Mouse (Mus musculus) small intestine, adult 2 months (tissue): ENCODE measurements at regions not wholly inside any gene's neighbourhood (a gene's known extent, or its start where the extent isn't known, plus 50 kb on each side); places are given as distances from the start of the nearest gene placed in this dataset.

Source experiments
- H3K27ac ChIP-seq: fragments of 200-500 bp; 2 replicates; pipeline ENCODE4 v1.5.1; 2012; ENCODE audit warnings: low read depth, low read length, control low read depth, inconsistent platforms; ENCODE audit not compliant: insufficient read depth
- H3K27me3 ChIP-seq: fragments of 200-500 bp; 2 replicates; pipeline ENCODE4 v1.6.1; 2012; ENCODE audit warnings: mild to moderate bottlenecking, moderate library complexity, low read length, inconsistent platforms; ENCODE audit not compliant: control insufficient read depth, insufficient read depth
- H3K36me3 ChIP-seq: fragments of 200-500 bp; 2 replicates; pipeline ENCODE4 v1.6.1; 2012; ENCODE audit warnings: mild to moderate bottlenecking, low read length, control low read depth, inconsistent platforms; ENCODE audit not compliant: control insufficient read depth, insufficient read depth
- H3K4me1 ChIP-seq: fragments of 200-500 bp; 2 replicates; pipeline ENCODE4 v1.6.1; 2012; ENCODE audit warnings: low read length, inconsistent platforms, mixed read lengths; ENCODE audit not compliant: control insufficient read depth, insufficient read depth, insufficient read length
- H3K4me3 ChIP-seq: fragments of 200-500 bp; 2 replicates; pipeline ENCODE4 v1.5.1; 2012; ENCODE audit warnings: low read depth, mild to moderate bottlenecking, control low read depth, inconsistent platforms, low read length, moderate library complexity
- CTCF ChIP-seq: fragments of 200-500 bp; IDR thresholded peaks from 2 replicates; pipeline ENCODE4 v1.5.1; 2012; ENCODE audit warnings: low read depth, mild to moderate bottlenecking, control low read depth, inconsistent platforms, low read length, moderate library complexity, mixed read lengths; ENCODE audit not compliant: insufficient replicate concordance, insufficient read length; ENCODE audit errors: extremely low read depth
- POLR2A ChIP-seq: fragments of 200-500 bp; IDR thresholded peaks from 2 replicates; pipeline ENCODE4 v1.6.1; 2012; ENCODE audit warnings: low read depth, mild to moderate bottlenecking, control low read depth, inconsistent platforms, low read length, moderate library complexity
- WGBS: fragments of 180-500 bp; shearing (Covaris S2); methylation state at CpG from one replicate; pipeline ENCODE4 v1.1.7; 2018; 5-methylcytosine and 5-hydroxymethylcytosine counted together

DNA sequence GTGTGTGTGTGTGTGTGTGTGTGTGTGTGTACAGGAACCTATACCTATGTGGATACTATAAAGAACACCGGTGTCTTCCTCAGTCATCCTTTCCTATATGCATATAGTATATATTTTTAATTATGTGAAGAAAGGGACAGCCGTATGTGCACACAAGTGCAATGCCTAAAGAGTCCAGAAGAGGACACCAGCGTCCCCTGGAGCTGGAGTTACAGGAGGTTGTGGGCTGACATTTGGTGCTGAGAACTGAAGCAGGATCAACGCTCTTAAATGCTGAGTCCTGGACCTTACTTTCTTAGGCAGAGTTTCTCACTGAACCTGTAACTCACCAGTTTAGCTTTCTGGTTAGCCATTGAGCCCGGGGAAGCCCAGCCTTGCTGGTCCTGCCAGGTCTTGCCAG is 114.9 kb upstream of the Dapk1 start:
- no peak overlapping the region for H3K27ac ChIP-seq
- no peaks in the 10 kb centered on the region for H3K27me3 ChIP-seq
- TF ChIP-seq POLR2A (no peak), CTCF (no peak)
- H3K4me1 ChIP-seq: no peaks in the 10 kb centered on the region
- WGBS: 96% methylated on average over 5 of the region's 5 CpGs
- H3K4me3 ChIP-seq: no peak overlapping the region
- no peaks in the 10 kb centered on the region for H3K36me3 ChIP-seq

DNA sequence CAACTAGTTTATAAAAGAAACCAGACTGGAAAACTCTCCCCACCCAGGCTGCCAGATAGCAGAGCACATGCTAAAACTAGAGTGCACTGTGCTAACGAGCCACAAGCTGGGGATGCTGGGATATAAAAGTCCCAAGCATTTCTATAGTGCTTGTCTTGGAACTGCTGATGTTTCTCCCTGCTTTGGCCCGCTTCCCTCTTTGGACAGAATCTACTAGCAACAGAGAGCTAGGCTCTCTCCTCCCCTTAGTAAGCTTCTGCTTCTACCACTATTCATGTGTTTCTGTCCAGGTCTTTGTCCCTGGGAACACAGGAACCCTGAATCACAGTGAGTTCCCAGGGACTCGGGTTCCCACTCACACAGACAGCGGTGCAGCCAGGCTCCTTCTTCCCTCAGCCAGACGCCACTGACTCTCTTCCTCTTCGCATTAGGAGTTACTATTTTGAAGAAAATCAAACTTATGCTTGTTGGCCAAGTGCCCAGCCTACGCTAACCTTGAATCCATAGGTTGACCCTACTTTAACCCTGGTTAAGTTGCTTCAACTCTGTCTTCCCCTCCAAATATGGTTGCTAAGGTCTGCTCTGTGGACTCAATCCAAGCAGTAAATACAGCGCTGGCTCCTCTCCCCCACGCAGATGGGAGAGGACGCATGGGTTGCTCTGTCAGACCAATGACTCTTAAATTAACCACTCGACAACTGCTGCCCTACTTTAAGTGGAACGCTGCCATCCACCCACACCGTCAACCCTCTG is 113.4 kb upstream of the Dapk1 start:
- TF ChIP-seq CTCF (no peak), POLR2A (no peak)
- Histone ChIP-seq H3K4me1 (no peaks in the 10 kb centered on the region), H3K27ac (peak overlapping the region; percentile 57), H3K27me3 (no peaks in the 10 kb centered on the region; the same call in 1 of the 2 replicates), H3K4me3 (no peak overlapping the region), H3K36me3 (no peaks in the 10 kb centered on the region)
- 59% methylated on average over 13 of the region's 13 CpGs for WGBS

DNA sequence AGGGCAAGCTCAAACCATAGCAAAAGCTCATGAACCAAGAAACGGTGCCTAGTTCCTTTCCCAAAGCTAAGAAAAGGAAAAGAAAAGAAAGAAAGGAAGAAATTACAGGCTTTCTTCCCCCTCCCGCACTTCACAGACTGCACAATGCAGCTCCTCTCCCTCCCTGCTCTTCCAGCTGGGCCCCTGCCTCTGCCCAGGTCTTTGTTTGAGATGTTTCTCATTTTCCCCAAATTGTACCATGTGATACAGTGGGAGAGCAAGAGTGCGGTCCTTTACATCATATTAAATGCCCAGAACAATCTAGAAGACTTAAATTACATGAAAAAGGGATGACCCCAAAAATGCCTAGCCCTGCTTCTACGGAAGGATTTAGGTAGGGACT is 112.9 kb upstream of the Dapk1 start:
- H3K27me3 ChIP-seq: no peaks in the 10 kb centered on the region; the same call in 1 of the 2 replicates
- 71% methylated on average over 4 of the region's 4 CpGs for WGBS
- H3K4me3 ChIP-seq: no peak overlapping the region
- no peak overlapping the region for H3K27ac ChIP-seq
- H3K4me1 ChIP-seq: no peaks in the 10 kb centered on the region
- TF ChIP-seq POLR2A (no peak), CTCF (no peak)
- no peaks in the 10 kb centered on the region for H3K36me3 ChIP-seq

DNA sequence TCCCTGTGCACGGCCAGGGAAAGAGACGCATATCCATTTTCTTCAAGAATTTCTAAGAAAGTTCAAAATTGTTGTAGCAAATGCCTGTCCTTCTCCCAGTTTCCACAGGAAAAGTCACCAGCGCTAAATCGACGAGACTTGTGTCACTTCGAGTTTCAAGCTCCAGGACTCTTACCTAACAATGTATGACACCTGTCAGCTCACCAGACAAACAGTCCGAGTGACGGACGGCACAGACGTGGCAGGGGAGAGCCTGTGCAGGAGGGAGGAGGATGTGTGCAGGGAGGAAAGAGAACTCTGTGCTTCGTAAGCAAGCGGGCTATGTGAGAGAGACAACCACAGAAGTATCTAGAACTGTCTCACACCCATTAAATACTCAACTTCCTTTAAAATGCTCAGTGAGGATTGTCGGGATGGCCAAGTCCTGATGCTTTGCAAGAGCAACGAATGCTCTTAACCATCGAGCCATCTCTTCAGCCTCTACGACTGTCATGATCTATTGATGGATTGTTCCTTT is 109.7 kb upstream of the Dapk1 start:
- 42% methylated on average over 16 of the region's 16 CpGs for WGBS
- Histone ChIP-seq H3K27ac (no peak overlapping the region), H3K36me3 (no peaks in the 10 kb centered on the region), H3K27me3 (no peaks in the 10 kb centered on the region; the same call in 1 of the 2 replicates), H3K4me1 (no peaks in the 10 kb centered on the region), H3K4me3 (no peak overlapping the region)
- TF ChIP-seq CTCF (no peak), POLR2A (no peak)

DNA sequence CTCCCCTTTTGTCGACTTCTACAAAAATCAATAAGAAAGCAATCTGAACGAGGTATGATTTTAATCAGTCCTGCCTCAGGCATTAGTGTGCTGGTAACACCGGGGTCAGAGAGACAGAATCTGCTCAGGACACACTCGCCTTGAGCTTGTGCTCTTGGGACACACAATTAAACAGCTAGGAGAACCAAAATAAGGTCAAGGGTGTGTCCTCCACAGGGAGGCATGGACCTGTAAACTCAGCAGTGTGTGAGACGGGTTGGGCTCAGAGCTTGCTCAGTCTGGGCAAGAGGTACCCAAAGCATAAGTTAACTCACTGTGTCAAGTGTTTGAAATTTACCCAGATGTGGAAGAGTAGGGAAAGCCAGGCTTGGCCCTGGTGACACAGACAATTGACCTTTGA is 107.9 kb upstream of the Dapk1 start:
- Histone ChIP-seq H3K27me3 (no peaks in the 10 kb centered on the region; the same call in 1 of the 2 replicates), H3K27ac (no peak overlapping the region), H3K36me3 (no peaks in the 10 kb centered on the region), H3K4me1 (no peaks in the 10 kb centered on the region), H3K4me3 (no peak overlapping the region)
- TF ChIP-seq POLR2A (no peak), CTCF (no peak)
- WGBS: 54% methylated on average over 5 of the region's 5 CpGs

DNA sequence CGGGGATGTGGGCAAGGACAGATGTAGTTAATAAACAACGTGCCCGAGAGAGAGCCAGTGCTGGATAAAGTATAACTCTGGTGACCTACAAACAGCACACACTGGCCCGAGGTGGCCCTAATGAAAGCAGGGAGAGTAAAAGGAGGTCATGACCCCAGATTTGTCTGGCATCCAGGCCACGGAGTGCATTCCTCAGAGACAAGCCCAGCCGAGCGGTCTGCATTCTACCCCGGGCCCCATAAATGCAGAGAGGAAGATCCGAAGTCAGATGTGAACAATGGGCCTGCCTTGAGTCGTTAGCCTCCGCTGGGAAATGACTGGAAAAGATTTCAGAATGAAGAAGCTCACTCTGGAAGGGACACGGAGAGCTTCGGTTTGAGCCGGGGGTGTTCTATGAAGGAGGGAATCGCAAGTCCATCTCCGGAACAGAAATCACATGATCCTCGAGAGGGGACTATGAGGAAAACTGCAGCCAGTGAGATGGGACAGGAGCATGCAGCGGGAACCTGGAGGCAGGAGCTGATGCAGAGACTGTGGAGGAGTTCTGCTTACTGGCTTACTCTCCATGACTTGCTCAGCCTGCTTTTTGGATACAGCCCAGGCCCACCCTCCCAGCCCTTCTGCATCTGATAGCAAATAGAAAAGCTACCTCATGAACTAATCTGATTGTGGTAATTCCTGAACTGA is 103.9 kb upstream of the Dapk1 start:
- 26% methylated on average over 18 of the region's 18 CpGs for WGBS
- no peaks in the 10 kb centered on the region for H3K36me3 ChIP-seq
- H3K4me3 ChIP-seq: no peak overlapping the region
- TF ChIP-seq CTCF (no peak), POLR2A (no peak)
- no peaks in the 10 kb centered on the region for H3K4me1 ChIP-seq
- H3K27ac ChIP-seq: no peak overlapping the region
- H3K27me3 ChIP-seq: no peaks in the 10 kb centered on the region; the same call in 1 of the 2 replicates

DNA sequence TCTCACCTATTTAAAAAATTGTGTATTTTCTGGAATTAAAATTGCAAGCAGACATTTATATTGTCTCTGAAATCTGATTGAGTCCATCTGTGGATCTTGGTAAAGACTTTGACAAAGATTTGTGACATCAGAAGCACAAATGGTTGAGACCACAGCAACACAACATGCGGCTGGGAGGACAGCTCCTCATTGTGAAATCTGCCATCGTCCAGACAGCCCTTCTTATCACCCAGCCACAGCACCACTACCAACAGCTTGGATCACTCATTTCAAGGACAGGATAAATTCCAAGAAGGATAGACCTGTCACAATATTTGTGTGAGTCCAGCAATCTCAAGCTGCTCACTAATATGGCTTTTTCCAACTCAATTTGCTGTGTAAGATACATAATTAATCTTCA is 97.6 kb upstream of the Dapk1 start:
- no peaks in the 10 kb centered on the region for H3K4me1 ChIP-seq
- 70% methylated on average over 2 of the region's 2 CpGs for WGBS
- no peak overlapping the region for H3K4me3 ChIP-seq
- no peak overlapping the region for H3K27ac ChIP-seq
- no peaks in the 10 kb centered on the region for H3K27me3 ChIP-seq
- TF ChIP-seq POLR2A: no peak
- TF ChIP-seq CTCF: no peak
- H3K36me3 ChIP-seq: no peaks in the 10 kb centered on the region
